Mouse (Mus musculus): Measurements from ENCODE around the gene Mall. TPM values are rescaled to one million over a fixed set of nuclear protein-coding genes. Genes with fewer than 3 reads are reported as not detected.

The Mall gene
- total and polyA plus RNA-seq, 3 experiments, result 0.11 TPM; not detected in 2

DNA sequence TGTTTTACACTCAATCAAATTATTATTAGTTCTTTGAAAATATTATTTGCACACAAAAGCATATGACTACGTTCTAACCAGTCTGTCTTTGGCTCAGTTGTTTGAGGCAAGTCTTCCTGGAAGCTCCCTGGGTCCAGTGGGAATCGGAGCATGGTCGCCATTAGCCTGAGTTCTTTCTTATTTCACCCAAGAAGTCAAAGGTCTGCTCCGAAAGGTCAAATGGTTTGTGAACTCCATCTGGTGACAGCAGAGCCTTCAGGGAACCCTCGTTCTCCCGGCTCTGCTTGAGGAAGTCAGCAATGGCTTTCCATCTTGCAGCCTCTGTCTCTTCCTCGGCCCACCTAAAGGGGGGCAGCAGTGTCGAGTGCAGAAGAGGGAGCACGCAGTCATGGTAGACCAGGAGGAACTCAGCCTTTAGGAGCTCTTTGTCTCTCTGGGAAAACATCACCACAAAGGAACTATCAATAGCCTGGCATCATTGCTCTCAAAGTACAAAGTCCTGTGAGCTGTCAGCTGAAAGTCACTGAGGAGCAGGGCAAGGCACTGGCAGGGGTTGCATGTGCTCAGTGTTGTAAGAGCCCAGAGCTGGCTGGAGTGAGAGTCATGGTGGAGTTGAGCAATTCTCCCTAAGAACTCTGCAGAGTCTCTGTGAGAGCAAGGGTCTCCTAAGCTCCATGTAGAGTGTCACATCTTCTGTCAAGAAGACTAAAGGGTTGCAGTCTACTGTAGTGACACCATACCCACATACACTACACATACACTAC is 11.2 kb upstream of the Mall start:
- no peaks in the 10 kb centered on the region for H3K79me2 ChIP-seq (replicated peaks; ENCODE audit: control insufficient read depth, extremely low read depth, insufficient read depth, poor library complexity, severe bottlenecking)
- peaks cover 0 to 2% of the 10 kb centered on the region in 2 experiments for H3K36me3 ChIP-seq (replicated peaks in 1 of 2; ENCODE audit: control insufficient read depth in 1 of 2, insufficient read depth in 1 of 2, low read length in 1 of 2)
- no peak overlapping the region for H3K4me2 ChIP-seq (ENCODE audit: insufficient read depth, low read depth, poor library complexity, severe bottlenecking)
- in situ Hi-C loops (cut with MboI; ENCODE audit: low pct_ligation_motif_present, low pct_unique_long_range_greater_than_20kb, low sequenced_read_pairs) (no loop called here), dilution Hi-C loops (cut with MboI; ENCODE audit: extremely low pct_ligation_motif_present, extremely low pct_unique_long_range_greater_than_20kb, low sequenced_read_pairs) (no loop called here)
- no peaks in the 10 kb centered on the region for H3K9me3 ChIP-seq (replicated peaks; ENCODE audit: low read length)
- H3K4me1 ChIP-seq (ENCODE audit: control insufficient read depth in 1 of 2, insufficient read depth in 2 of 2), result no peaks in the 10 kb centered on the region
- no peak overlapping the region for H3K27ac ChIP-seq (ENCODE audit: insufficient read depth, low read depth)
- H3K9ac ChIP-seq (ENCODE audit: insufficient read depth, low read depth), result no peak overlapping the region
- H3K4me3 ChIP-seq (replicated peaks in 1 of 3; ENCODE audit: low read depth in 2 of 3, low read length in 2 of 3, poor library complexity in 1 of 3), result no peak overlapping the region
- TF ChIP-seq NELFE (IDR thresholded peaks at IDR 0.05; ENCODE audit: low read depth, low read length), result no peak
- TF ChIP-seq RAD21 (IDR thresholded peaks at IDR 0.05; ENCODE audit: low read depth, low read length), result no peak
- no peak for TF ChIP-seq TCF12 (IDR thresholded peaks at IDR 0.05; ENCODE audit: low read depth, low read length)
- no peak for TF ChIP-seq EP300 (IDR thresholded peaks at IDR 0.05; ENCODE audit: low read length)
- no peak for TF ChIP-seq CHD2 (IDR thresholded peaks at IDR 0.05; ENCODE audit: low read length)
- TF ChIP-seq MYC (IDR thresholded peaks at IDR 0.05; ENCODE audit: low read depth, low read length), result no peak
- TF ChIP-seq MAZ (IDR thresholded peaks at IDR 0.05; ENCODE audit: low read depth, low read length), result no peak
- no peak for TF ChIP-seq SMC3 (IDR thresholded peaks at IDR 0.05; ENCODE audit: low read depth, low read length)
- no peak for TF ChIP-seq SIN3A (IDR thresholded peaks at IDR 0.05; ENCODE audit: low read length)
- no peak for TF ChIP-seq ZKSCAN1 (IDR thresholded peaks at IDR 0.05; ENCODE audit: borderline replicate concordance, low read depth, low read length)
- no peak for TF ChIP-seq POLR2A (IDR thresholded peaks at IDR 0.05; ENCODE audit: low read depth, low read length)
- no peak for TF ChIP-seq UBTF (IDR thresholded peaks at IDR 0.05; ENCODE audit: low read depth, low read length)
- TF ChIP-seq MXI1 (IDR thresholded peaks at IDR 0.05; ENCODE audit: low read depth, low read length), result no peak
- no peak for TF ChIP-seq ETS1 (conservative IDR thresholded peaks at IDR 0.05; ENCODE audit: low read depth, low read length)
- DNase-seq (ENCODE audit: extremely low read depth), result no peak
- H3K27me3 ChIP-seq (replicated peaks), result no peaks in the 10 kb centered on the region

DNA sequence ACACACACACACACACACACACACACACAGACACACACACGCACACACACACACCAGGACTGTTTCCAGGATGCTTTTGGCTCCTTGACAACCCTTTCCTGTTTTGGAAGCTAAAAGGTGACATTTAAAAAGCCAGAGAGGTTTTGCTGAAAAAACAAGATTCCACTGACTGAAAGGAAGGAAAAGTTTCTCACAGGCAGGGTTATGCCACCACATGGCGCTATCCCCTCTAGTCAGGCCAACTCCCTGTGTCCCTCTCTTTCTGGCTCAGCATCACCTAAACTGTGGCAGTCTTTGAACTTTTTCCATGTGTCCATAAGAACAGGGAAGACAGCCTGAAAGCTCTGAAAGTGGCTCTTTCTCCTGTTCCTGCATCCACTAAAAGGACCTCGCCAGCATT is 8.2 kb upstream of the Mall start:
- TF ChIP-seq ELF1 (IDR thresholded peaks at IDR 0.05; ENCODE audit: low read depth, low read length) (no peak), IRF4 (IDR thresholded peaks at IDR 0.05; ENCODE audit: low read depth, low read length) (no peak), POLR2A (IDR thresholded peaks at IDR 0.05; ENCODE audit: low read depth, low read length) (no peak), MAZ (IDR thresholded peaks at IDR 0.05; ENCODE audit: low read depth, low read length) (no peak), MXI1 (IDR thresholded peaks at IDR 0.05; ENCODE audit: low read depth, low read length) (no peak), RAD21 (IDR thresholded peaks at IDR 0.05; ENCODE audit: low read depth, low read length) (no peak), CHD1 (IDR thresholded peaks at IDR 0.05; ENCODE audit: low read depth, low read length) (no peak), USF1 (IDR thresholded peaks at IDR 0.05; ENCODE audit: low read depth, low read length) (no peak), PAX5 (IDR thresholded peaks at IDR 0.05; ENCODE audit: low read length) (no peak), UBTF (IDR thresholded peaks at IDR 0.05; ENCODE audit: low read depth, low read length) (no peak), CTCF (conservative IDR thresholded peaks at IDR 0.05 in 1 of 2, IDR thresholded peaks at IDR 0.05 in 1 of 2; ENCODE audit: low read depth in 2 of 2, low read length in 2 of 2) (no peak), TBP (conservative IDR thresholded peaks at IDR 0.05; ENCODE audit: low read depth, low read length) (no peak), POLR2AphosphoS2 (IDR thresholded peaks at IDR 0.05; ENCODE audit: low read depth, low read length) (no peak), RCOR1 (conservative IDR thresholded peaks at IDR 0.05; ENCODE audit: low read depth, low read length) (no peak), USF2 (conservative IDR thresholded peaks at IDR 0.05; ENCODE audit: low read depth, low read length) (no peak), KAT2A (IDR thresholded peaks at IDR 0.05; ENCODE audit: insufficient replicate concordance, low read length) (no peak), MEF2A (IDR thresholded peaks at IDR 0.05; ENCODE audit: borderline replicate concordance, low read depth, low read length) (no peak), ZKSCAN1 (IDR thresholded peaks at IDR 0.05; ENCODE audit: borderline replicate concordance, low read depth, low read length) (no peak), ZNF384 (IDR thresholded peaks at IDR 0.05; ENCODE audit: low read depth, low read length) (no peak)
- dilution Hi-C loops (cut with MboI; ENCODE audit: extremely low pct_ligation_motif_present, extremely low pct_unique_long_range_greater_than_20kb, low sequenced_read_pairs), result no loop called here
- no peaks in the 10 kb centered on the region for H3K9me3 ChIP-seq (replicated peaks; ENCODE audit: low read length)

More for the DNA sequence above, 8.2 kb upstream of the Mall start:
- Histone ChIP-seq H3K4me2 (ENCODE audit: insufficient read depth, low read depth, poor library complexity, severe bottlenecking) (no peak overlapping the region), H3K27me3 (replicated peaks) (peaks cover 11% of the 10 kb centered on the region), H3K27ac (ENCODE audit: insufficient read depth, low read depth) (no peak overlapping the region), H3K79me2 (replicated peaks; ENCODE audit: control insufficient read depth, extremely low read depth, insufficient read depth, poor library complexity, severe bottlenecking) (no peaks in the 10 kb centered on the region), H3K9ac (ENCODE audit: insufficient read depth, low read depth) (no peak overlapping the region), H3K4me1 (ENCODE audit: control insufficient read depth in 1 of 2, insufficient read depth in 2 of 2) (no peaks in the 10 kb centered on the region), H3K36me3 (replicated peaks in 1 of 2; ENCODE audit: control insufficient read depth in 1 of 2, insufficient read depth in 1 of 2, low read length in 1 of 2) (no peaks in the 10 kb centered on the region), H3K4me3 (replicated peaks in 1 of 3; ENCODE audit: low read depth in 2 of 3, low read length in 2 of 3, poor library complexity in 1 of 3) (no peak overlapping the region)
- no peak for DNase-seq (ENCODE audit: extremely low read depth)
- in situ Hi-C loops (cut with MboI; ENCODE audit: low pct_ligation_motif_present, low pct_unique_long_range_greater_than_20kb, low sequenced_read_pairs), result no loop called here
